9 mouse cellular contexts compared by ENCODE assay signal in the genomic region with DNA sequence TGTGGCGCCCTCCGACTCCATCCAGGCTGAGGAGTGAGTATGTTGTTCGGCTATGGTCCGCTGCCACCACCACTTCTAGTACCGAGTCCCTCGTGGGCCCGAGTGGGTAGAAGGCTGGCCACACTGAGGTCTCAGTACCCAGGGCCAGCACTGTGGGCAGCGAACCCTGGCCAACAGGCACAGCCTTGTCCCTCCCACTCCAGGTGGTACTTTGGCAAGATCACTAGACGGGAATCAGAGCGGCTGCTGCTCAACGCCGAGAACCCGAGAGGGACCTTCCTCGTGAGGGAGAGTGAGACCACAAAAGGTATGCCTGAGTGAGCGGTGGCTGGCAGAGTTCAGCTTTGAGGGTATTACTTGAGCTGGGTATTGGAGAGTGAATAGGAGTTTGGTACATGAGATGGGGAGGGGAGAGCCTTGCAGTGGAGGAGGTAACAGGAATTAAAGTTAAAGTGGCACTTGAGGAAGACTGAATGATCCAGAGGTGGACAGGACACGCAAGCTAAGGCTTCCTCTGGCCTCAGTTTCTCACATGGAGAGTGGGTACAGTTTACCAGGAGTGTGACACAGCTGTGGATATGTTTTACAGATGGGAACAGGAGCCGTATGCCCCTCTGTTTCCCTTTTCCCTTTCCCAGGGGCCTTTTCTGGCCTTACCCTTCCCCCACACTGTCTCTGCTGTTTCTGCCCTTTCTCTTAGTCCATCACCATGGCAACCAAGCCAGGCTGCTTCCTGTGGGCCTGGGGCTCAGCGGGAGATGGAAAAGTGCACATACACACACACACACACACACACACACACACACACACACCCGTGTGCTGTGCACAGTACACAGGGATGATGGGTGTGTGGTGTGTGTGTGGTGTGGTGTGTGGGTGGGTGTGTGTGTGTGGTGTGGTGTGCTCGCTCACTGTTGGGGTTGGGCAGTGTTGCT. TPM values are rescaled to one million over a fixed set of nuclear protein-coding genes. Genes with fewer than 3 reads are reported as not detected.
DNase-seq lines count a peak whose midpoint lies in the region; ATAC-seq and TF ChIP-seq lines count a peak whose summit lies in the region.
"Had no signal": no experiment of that assay in that cellular context is flagged by ENCODE, and none has a peak within 500 bp of the region (broad histone marks: within the 10 kb centered on the region; RNA-seq: fewer than 3 reads in every experiment).

No protein-coding gene starts in this region.

- peak overlapping the region; percentile 18; the same call in 1 of the 2 replicates for H3K4me2 ChIP-seq in forebrain, embryonic 11.5 days (ENCODE audit: low read depth, low read length, severe bottlenecking)
- no peak overlapping the region for H3K4me2 ChIP-seq in limb, embryonic 15.5 days
- H3K4me2 ChIP-seq in stomach, embryonic 16.5 days (ENCODE audit: low read depth, low read length), result no peak overlapping the region
- no peak overlapping the region for H3K4me2 ChIP-seq in lung, postnatal 0 days (replicated peaks; ENCODE audit: low read depth, low read length)

- no peaks in the 10 kb centered on the region for H3K9me3 ChIP-seq in forebrain, embryonic 11.5 days (ENCODE audit: control insufficient read depth, low read length)
- no peaks in the 10 kb centered on the region for H3K9me3 ChIP-seq in limb, embryonic 15.5 days
- no peaks in the 10 kb centered on the region for H3K9me3 ChIP-seq in stomach, embryonic 16.5 days (replicated peaks; ENCODE audit: control insufficient read depth, low read length)
- no peaks in the 10 kb centered on the region for H3K9me3 ChIP-seq in lung, postnatal 0 days (ENCODE audit: low read length)

- no peaks in the 10 kb centered on the region; the same call in 1 of the 2 replicates for H3K36me3 ChIP-seq in forebrain, embryonic 11.5 days (ENCODE audit: control insufficient read depth, insufficient read depth, low read length)
- peaks cover 70% of the 10 kb centered on the region for H3K36me3 ChIP-seq in limb, embryonic 15.5 days
- 0 out of 2 replicates have a peak, but pooled peaks cover 4% of the 10 kb centered on the region for H3K36me3 ChIP-seq in stomach, embryonic 16.5 days (ENCODE audit: control insufficient read depth, insufficient read depth, low read length)
- peaks cover 11% of the 10 kb centered on the region for H3K36me3 ChIP-seq in lung, postnatal 0 days (ENCODE audit: insufficient read depth, low read length)

- DNase-seq in right cerebral cortex, postnatal 10 days (ENCODE audit: low spot score in 2 of 2), result peak; percentile 68 to 78
- no peak for DNase-seq in right cerebral cortex, postnatal 36 days (ENCODE audit: low spot score in 2 of 2)
- peak; percentile 86 for DNase-seq in forebrain, embryonic 11.5 days (ENCODE audit: low spot score)
- DNase-seq in lung, postnatal 0 days (ENCODE audit: low spot score), result no peak
- DNase-seq in heart, postnatal 10 days, result no peak
- no peak for DNase-seq in thymus, adult 18-20 months
- DNase-seq: adrenal gland, adult 2 months had no signal

- no peak for TF ChIP-seq CTCF in lung, postnatal 0 days (IDR thresholded peaks at IDR 0.05)

- H3K27me3 ChIP-seq in forebrain, embryonic 11.5 days (ENCODE audit: control insufficient read depth, insufficient read depth, low read length), result no peaks in the 10 kb centered on the region
- no peaks in the 10 kb centered on the region for H3K27me3 ChIP-seq in limb, embryonic 15.5 days
- H3K27me3 ChIP-seq in stomach, embryonic 16.5 days (ENCODE audit: control insufficient read depth, insufficient read depth, low read length), result no peaks in the 10 kb centered on the region
- no peaks in the 10 kb centered on the region for H3K27me3 ChIP-seq in lung, postnatal 0 days (replicated peaks; ENCODE audit: insufficient read depth, low read length)

- intact Hi-C loops in heart, postnatal 10 days (cut with DNase I), result no loop called here

- no peak overlapping the region for H3K4me3 ChIP-seq in forebrain, embryonic 11.5 days (ENCODE audit: low read depth, low read length)
- H3K4me3 ChIP-seq in limb, embryonic 15.5 days, result no peak overlapping the region
- H3K4me3 ChIP-seq in stomach, embryonic 16.5 days (replicated peaks; ENCODE audit: low read length), result no peak overlapping the region
- no peak overlapping the region for H3K4me3 ChIP-seq in lung, postnatal 0 days (ENCODE audit: low read depth, low read length)

- H3K4me1 ChIP-seq in forebrain, embryonic 11.5 days (replicated peaks; ENCODE audit: control insufficient read depth, insufficient read depth, low read length), result peaks cover 68% of the 10 kb centered on the region
- peaks cover 55% of the 10 kb centered on the region for H3K4me1 ChIP-seq in limb, embryonic 15.5 days
- peaks cover 47% of the 10 kb centered on the region for H3K4me1 ChIP-seq in stomach, embryonic 16.5 days (ENCODE audit: control insufficient read depth, insufficient read depth, low read length)
- no peaks in the 10 kb centered on the region for H3K4me1 ChIP-seq in lung, postnatal 0 days (ENCODE audit: insufficient read depth, low read depth, low read length)

- peak; percentile 22 for ATAC-seq in forebrain, embryonic 11.5 days (replicated peaks; ENCODE audit: low FRiP score)
- ATAC-seq in limb, embryonic 15.5 days (ENCODE audit: insufficient number of reproducible peaks, low FRiP score, low TSS enrichment, low read depth), result no peak
- no peak for ATAC-seq in stomach, embryonic 16.5 days (ENCODE audit: insufficient read depth, low FRiP score)
- no peak for ATAC-seq in lung, postnatal 0 days

- H3K27ac ChIP-seq in forebrain, embryonic 11.5 days (ENCODE audit: low read depth, low read length), result peak overlapping the region; percentile 98
- H3K27ac ChIP-seq in limb, embryonic 15.5 days, result peak overlapping the region; percentile 89
- peak overlapping the region; percentile 92 for H3K27ac ChIP-seq in stomach, embryonic 16.5 days (ENCODE audit: low read length)
- H3K27ac ChIP-seq in lung, postnatal 0 days (ENCODE audit: low read length), result no peak overlapping the region

- TF ChIP-seq EP300 in lung, postnatal 0 days (IDR thresholded peaks at IDR 0.05), result no peak

- H3K9ac ChIP-seq in forebrain, embryonic 11.5 days (ENCODE audit: low read length), result peak overlapping the region; percentile 79
- no peak overlapping the region for H3K9ac ChIP-seq in limb, embryonic 15.5 days
- peak overlapping the region; percentile 32 for H3K9ac ChIP-seq in stomach, embryonic 16.5 days (ENCODE audit: low read length)
- no peak overlapping the region for H3K9ac ChIP-seq in lung, postnatal 0 days (replicated peaks; ENCODE audit: low read depth)

- WGBS in forebrain, embryonic 11.5 days, result 28% methylated on average over 20 of the region's 20 CpGs
- WGBS in limb, embryonic 15.5 days, result 45% methylated on average over 20 of the region's 20 CpGs
- WGBS in stomach, embryonic 16.5 days, result 50% methylated on average over 20 of the region's 20 CpGs
- 50% methylated on average over 20 of the region's 20 CpGs for WGBS in lung, postnatal 0 days

RNA-seq across cellular contexts. Expression of a gene that starts 44.8 kb away (rescaled TPM):
- 20.3 and 23.2 TPM in 2 replicates for polyA plus RNA-seq in forebrain, embryonic 11.5 days (2014; fragmentation: Nextera tagmentation; extraction: Ambion mirVana)
- 14.8 and 18.5 TPM in 2 replicates for polyA plus RNA-seq in limb, embryonic 15.5 days (2015; fragmentation: Nextera tagmentation; extraction: Ambion mirVana)
- 12.1 and 14.7 TPM in 2 replicates for polyA plus RNA-seq in stomach, embryonic 16.5 days (2015; fragmentation: Nextera tagmentation; extraction: Ambion mirVana)
- 16.4 and 18.2 TPM in 2 replicates for polyA plus RNA-seq in lung, postnatal 0 days (2015; fragmentation: Nextera tagmentation; extraction: Ambion mirVana)
- total RNA-seq in heart, postnatal 10 days (2021), result 1 to 10 TPM; 8.4 to 9.5 TPM

Comparison
In these comparisons a context has a peak if more than half of its experiments do, and no peak if none do; other contexts are left out.
1. DNase-seq: peak in right cerebral cortex, postnatal 10 days (2 of 2) and forebrain, embryonic 11.5 days (single experiment); none in right cerebral cortex, postnatal 36 days (0 of 2), lung, postnatal 0 days (single experiment), heart, postnatal 10 days (0 of 2) and thymus, adult 18-20 months (0 of 2).
2. H3K9ac ChIP-seq: peak in forebrain, embryonic 11.5 days (single experiment) and stomach, embryonic 16.5 days (single experiment); none in limb, embryonic 15.5 days (single experiment) and lung, postnatal 0 days (single experiment).